ENCODE assay signal across 40 mouse cellular contexts in the genomic region with DNA sequence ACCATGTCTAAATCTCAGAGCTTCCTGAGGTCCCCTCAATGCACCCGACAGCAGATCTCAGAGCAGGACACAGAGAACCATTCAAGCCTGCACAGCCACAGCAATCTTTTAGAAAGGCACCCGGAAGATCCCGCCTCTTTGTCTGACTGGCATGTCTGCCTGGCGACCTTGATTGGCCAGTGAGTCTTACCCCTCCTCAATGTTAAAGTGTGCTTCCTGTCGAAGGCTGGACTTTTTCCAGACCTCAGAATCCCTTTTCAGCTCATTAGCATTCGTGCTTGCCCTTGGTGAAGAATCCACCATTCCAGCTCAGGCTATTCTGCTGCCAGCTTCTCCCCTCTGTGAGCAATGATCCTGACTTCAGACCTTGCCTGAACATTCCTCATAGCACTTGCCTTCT. TPM values are rescaled to one million over a fixed set of nuclear protein-coding genes. Genes with fewer than 3 reads are reported as not detected.
"Had no signal": no experiment of that assay in that cellular context is flagged by ENCODE, and none has a peak within 500 bp of the region (broad histone marks: within the 10 kb centered on the region; RNA-seq: fewer than 3 reads in every experiment).

A gene (minus strand): TSS at position 101 of the 400 bp plus-strand sequence.

RNA-seq across cellular contexts. Expression of the gene that starts here (rescaled TPM):
- total RNA-seq: left cerebral cortex, postnatal 10 days; left cerebral cortex, postnatal 14 days; left cerebral cortex, postnatal 25 days; left cerebral cortex, postnatal 36 days; left cerebral cortex, postnatal 4 days; liver, adult 2 months; megakaryocyte progenitor cell, adult 5-6 weeks; megakaryocyte, adult 5-6 weeks; megakaryocyte-erythroid progenitor cell, adult 5-6 weeks; midbrain, postnatal 0 days; monocyte, adult 5-6 weeks had no signal
- polyA plus RNA-seq: limb, embryonic 10.5 days; limb, embryonic 11.5 days; limb, embryonic 12.5 days; limb, embryonic 13.5 days; limb, embryonic 14.5 days; limb, embryonic 15.5 days; liver, adult 2 months; liver, embryonic 11.5 days; liver, embryonic 12.5 days; liver, embryonic 13.5 days; liver, embryonic 14.5 days; liver, embryonic 15.5 days; liver, embryonic 16.5 days; liver, postnatal 0 days; lung, adult 2 months; lung, embryonic 14.5 days; lung, embryonic 15.5 days; lung, embryonic 16.5 days; lung, postnatal 0 days; macrophage; midbrain, embryonic 10.5 days; midbrain, embryonic 11.5 days; midbrain, embryonic 12.5 days; midbrain, embryonic 13.5 days; midbrain, embryonic 14.5 days; midbrain, embryonic 15.5 days; midbrain, embryonic 16.5 days; midbrain, postnatal 0 days; myocyte; neural tube, embryonic 11.5 days; neural tube, embryonic 12.5 days had no signal
